Comparison of ENCODE assay signal across 8 mouse cellular contexts in genomic region chr11:74832503-74833143, GRCm38 (mm10). TPM values are rescaled to one million over a fixed set of nuclear protein-coding genes. Genes with fewer than 3 reads are reported as not detected.
DNase-seq lines count a peak whose midpoint lies in the region; ATAC-seq and TF ChIP-seq lines count a peak whose summit lies in the region.

No protein-coding gene starts in this region.

- TF ChIP-seq CTCF in intestine, postnatal 0 days (IDR thresholded peaks at IDR 0.05; ENCODE audit: low read depth) = no peak

- peaks cover 22% of the 10 kb centered on the region for H3K4me1 ChIP-seq in intestine, postnatal 0 days (replicated peaks; ENCODE audit: control insufficient read depth, insufficient read depth, low read length)
- H3K4me1 ChIP-seq in liver, embryonic 12.5 days = peaks cover 91% of the 10 kb centered on the region

- peak overlapping the region; percentile 82 for H3K4me3 ChIP-seq in intestine, postnatal 0 days (ENCODE audit: low read depth, low read length)
- H3K4me3 ChIP-seq in liver, embryonic 12.5 days = peak overlapping the region; percentile 79

- under 1% methylated on average over 26 of the region's 26 CpGs for WGBS in intestine, postnatal 0 days
- WGBS in liver, embryonic 12.5 days (ENCODE audit: insufficient replicate concordance) = under 1% methylated on average over 26 of the region's 26 CpGs

- peak; percentile 58 for DNase-seq in gastrocnemius, postnatal 10 days
- DNase-seq in gastrocnemius, adult 18-20 months (ENCODE audit: low spot score) = no peak
- peak; percentile 72 to 75 for DNase-seq in cerebellum, postnatal 10 days
- DNase-seq in splenic B cell, adult 2 months (ENCODE audit: low read depth, low spot score) = peak; percentile 75

- H3K4me2 ChIP-seq in intestine, postnatal 0 days (replicated peaks; ENCODE audit: low read depth) = peak overlapping the region; percentile 89
- peak overlapping the region; percentile 97 for H3K4me2 ChIP-seq in liver, embryonic 12.5 days

- peak; percentile 15 for ATAC-seq in granulocyte monocyte progenitor cell, adult 5-6 weeks (replicated peaks; ENCODE audit: poor library complexity, severe bottlenecking)
- ATAC-seq in intestine, postnatal 0 days = no peak
- no peak for ATAC-seq in liver, embryonic 12.5 days
- ATAC-seq in monocyte, adult 5-6 weeks (replicated peaks; ENCODE audit: insufficient number of reproducible peaks, low FRiP score, low TSS enrichment, poor library complexity, severe bottlenecking) = peak; percentile 4; the same call in 1 of the 2 replicates

- H3K27me3 ChIP-seq in intestine, postnatal 0 days (replicated peaks; ENCODE audit: control insufficient read depth, insufficient read depth, low read length) = no peaks in the 10 kb centered on the region
- H3K27me3 ChIP-seq in liver, embryonic 12.5 days (replicated peaks) = no peaks in the 10 kb centered on the region
- H3K27me3 ChIP-seq in splenic B cell, adult 2 months (ENCODE audit: control insufficient read depth, insufficient read depth, low read length, poor library complexity, severe bottlenecking) = no peaks in the 10 kb centered on the region

- peak overlapping the region; percentile 95 for H3K27ac ChIP-seq in intestine, postnatal 0 days (ENCODE audit: low read depth, low read length)
- H3K27ac ChIP-seq in liver, embryonic 12.5 days = peak overlapping the region; percentile 96

- no peaks in the 10 kb centered on the region for H3K9me3 ChIP-seq in intestine, postnatal 0 days (ENCODE audit: control insufficient read depth)
- H3K9me3 ChIP-seq in liver, embryonic 12.5 days (replicated peaks) = no peaks in the 10 kb centered on the region

- H3K36me3 ChIP-seq in intestine, postnatal 0 days (ENCODE audit: control insufficient read depth, insufficient read depth) = peaks cover 7% of the 10 kb centered on the region; the same call in 1 of the 2 replicates
- peaks cover 7% of the 10 kb centered on the region for H3K36me3 ChIP-seq in liver, embryonic 12.5 days
- no peaks in the 10 kb centered on the region for H3K36me3 ChIP-seq in splenic B cell, adult 2 months (ENCODE audit: control insufficient read depth, insufficient read depth, low read length, poor library complexity, severe bottlenecking)

- H3K9ac ChIP-seq in intestine, postnatal 0 days (ENCODE audit: low read depth, low read length) = peak overlapping the region; percentile 71
- peak overlapping the region; percentile 85 for H3K9ac ChIP-seq in liver, embryonic 12.5 days

RNA-seq across cellular contexts. Expression of gene Mnt, which starts 1.9 kb away (rescaled TPM):
- total RNA-seq in gastrocnemius, postnatal 10 days (2021) = 1 to 10 TPM; 7.6 to 9.8 TPM
- 1 to 10 TPM; 4.8 to 7.0 TPM for total RNA-seq in gastrocnemius, adult 18-20 months (2021)
- 14.4 and 20.2 TPM in 2 replicates for total RNA-seq in granulocyte monocyte progenitor cell, adult 5-6 weeks (2014; fragmentation: Nextera tagmentation)
- 5.3 and 6.0 TPM in 2 replicates for total RNA-seq in granulocyte monocyte progenitor cell, adult 5-6 weeks (2017)
- polyA plus RNA-seq in intestine, postnatal 0 days (2015; fragmentation: Nextera tagmentation; extraction: Ambion mirVana) = 5.3 and 5.8 TPM in 2 replicates
- polyA plus RNA-seq in liver, embryonic 12.5 days (2016; fragmentation: Nextera tagmentation; extraction: Ambion mirVana) = 1.9 and 2.0 TPM in 2 replicates
- total RNA-seq in monocyte, adult 5-6 weeks (2017) = 8.0 to 14.0 TPM (median 9.5 TPM) in 3 replicates

Comparison
In these comparisons a context has a peak if more than half of its experiments do, and no peak if none do; other contexts are left out.
1. ATAC-seq: peak in granulocyte monocyte progenitor cell, adult 5-6 weeks (single experiment) and monocyte, adult 5-6 weeks (single experiment); none in intestine, postnatal 0 days (single experiment) and liver, embryonic 12.5 days (single experiment).